Mouse (Mus musculus) adrenal gland, adult 8-10 months (tissue): ENCODE results near the gene Eaf2. TPM values are rescaled to one million over a fixed set of nuclear protein-coding genes. Genes with fewer than 3 reads are reported as not detected.

Experiments
- DNase-seq: peaks from one replicate; pipeline ENCODE4 v3.0.0; 2022
- total RNA-seq, 4 experiments: library from RNA; stranded (reverse); gene quantifications; 2 replicates each; pipeline ENCODE4 v1.2.4; 2022

The Eaf2 gene
- total RNA-seq, 4 experiments from 2014 or later = 1.6 to 2.6 (median 2.1) TPM

DNA sequence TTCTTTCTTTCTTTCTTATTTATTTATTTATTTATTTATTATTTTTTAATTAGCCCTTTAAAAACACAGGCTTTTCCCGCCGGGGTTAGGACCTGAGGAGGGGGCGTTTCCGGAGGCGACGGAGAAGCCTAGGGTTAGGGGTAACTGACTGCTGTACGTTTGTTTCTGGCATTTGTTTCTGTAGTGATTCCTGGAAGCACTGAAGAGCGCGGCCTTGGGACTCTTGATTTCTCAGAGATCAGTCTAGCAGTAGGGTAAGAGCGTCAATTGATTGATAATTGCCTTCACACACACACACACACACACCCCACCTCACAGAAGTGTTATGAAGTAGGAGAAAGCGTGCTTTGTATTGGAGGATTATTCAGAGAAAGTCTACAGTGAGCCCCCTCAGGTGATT lies 46.0 kb downstream of the Eaf2 start:
- DNase-seq = no peak

DNA sequence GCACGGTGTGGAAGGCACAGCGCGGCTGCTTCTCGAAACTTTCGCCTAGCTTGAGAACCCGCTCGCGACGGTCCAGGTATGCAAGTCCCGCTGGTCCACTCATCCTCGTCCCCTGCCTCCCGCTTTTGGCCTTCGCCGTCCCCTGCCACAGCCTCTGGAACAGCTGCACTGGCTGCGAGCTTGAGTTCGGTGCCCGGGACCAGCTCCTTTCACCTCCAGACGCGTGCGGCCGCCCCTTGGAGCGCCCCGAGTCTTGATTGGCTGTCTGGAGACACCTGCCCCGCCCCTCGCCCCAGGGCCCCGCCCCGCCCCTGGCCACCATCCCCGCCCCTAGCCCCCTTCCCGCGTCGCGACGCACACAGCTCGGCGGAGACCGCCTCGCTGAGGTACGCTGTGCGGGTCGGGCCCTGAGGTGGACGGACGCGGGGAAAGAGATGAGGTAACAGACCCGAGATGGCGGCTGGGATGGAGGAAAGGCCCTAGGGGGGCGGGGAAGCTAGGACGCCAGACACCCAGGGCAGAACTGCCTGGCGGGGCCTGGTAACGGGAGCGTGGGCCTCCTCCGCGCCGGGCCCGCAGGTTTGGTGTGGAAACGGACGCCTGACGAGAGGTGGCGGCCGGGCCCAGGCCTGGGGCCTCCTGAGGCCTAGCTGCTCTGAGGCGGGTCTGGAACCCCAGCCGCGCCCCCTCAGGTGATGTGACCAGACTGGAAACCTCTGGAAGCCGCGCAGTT lies 46.6 kb downstream of the Eaf2 start, which contains the start of gene Iqcb1:
Gene Iqcb1, plus strand, starts transcription at position 332 of the 733 bp plus-strand sequence.
- DNase-seq = peak; percentile 79

DNA sequence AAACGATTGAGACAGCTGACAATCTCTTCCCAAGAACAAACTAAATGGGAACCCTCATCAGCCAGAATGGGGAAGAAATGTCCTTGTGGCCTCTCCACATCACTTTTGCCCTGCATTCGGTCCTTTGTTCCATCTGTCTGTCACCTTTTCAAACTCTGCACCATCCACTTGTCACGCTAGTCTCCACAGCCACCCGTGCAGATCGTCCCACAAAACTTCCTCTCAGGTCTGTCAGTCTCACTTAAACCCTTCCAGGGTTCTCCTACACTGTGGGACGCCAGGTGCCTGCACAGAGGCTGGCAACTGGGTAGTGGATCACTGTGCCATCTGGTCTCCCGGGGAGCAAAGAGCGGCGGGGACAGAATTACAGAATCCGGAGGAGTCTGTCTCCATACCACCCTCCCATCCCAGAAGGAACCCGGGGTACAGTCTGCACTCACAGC lies 47.2 kb downstream of the Eaf2 start:
- no peak for DNase-seq

DNA sequence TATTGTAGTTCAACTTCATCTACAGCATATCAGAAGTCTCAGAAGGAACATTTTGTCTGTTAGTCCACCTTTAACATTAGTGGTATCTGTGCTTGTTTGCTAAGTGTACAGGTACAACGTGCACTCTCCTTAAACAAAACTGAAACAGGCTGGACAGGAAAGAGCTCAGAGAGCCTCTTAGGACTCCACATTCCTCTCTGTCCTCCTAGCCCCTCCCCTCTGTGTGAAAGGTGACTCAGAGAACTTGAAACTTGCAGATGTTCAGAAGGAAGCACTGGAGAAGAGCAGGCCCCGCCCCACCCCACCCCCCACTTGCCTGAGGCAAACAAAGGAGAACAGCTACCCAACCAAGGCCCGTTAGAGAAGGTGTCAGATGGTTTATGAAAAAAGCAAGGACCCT lies 53.3 kb downstream of the Eaf2 start:
- no peak for DNase-seq

DNA sequence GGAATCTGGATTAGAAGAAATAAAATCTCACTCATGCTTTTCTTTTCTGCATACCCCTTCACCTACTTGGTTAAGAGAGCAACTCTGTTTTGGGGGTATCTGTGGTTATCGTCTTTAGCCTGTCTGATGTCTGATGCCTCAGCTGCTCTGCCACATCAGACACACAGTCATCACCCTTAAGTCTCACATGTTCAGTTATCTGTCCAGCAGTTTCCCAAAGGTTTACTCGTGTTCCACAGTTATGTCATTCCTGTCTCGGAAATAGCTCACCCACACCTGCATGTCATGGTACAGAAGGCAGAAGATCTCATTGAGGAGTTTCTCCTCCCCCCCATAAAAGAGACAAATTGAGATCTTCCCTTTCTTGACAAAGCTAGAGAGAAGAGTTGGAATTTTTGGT lies 54.1 kb downstream of the Eaf2 start:
- DNase-seq = no peak

DNA sequence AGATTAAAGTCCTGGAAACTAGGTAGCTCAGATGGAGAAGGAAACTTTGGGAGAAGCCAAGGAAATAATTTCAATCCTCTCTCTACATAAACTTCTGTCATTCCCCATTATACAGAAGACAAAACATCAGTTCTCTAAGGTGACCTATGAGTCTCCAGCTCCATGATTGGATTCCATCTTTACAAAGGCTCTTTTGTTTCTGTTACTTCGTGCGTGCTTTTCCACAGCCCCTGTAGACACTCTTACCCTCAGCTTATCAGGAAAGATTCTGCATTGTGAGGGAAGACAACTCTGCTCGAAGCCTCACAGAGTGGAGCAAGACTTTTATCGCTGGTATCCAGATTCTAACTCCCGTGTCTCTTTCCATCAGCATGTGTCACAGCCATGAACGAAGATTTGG lies 54.8 kb downstream of the Eaf2 start:
- DNase-seq = no peak

DNA sequence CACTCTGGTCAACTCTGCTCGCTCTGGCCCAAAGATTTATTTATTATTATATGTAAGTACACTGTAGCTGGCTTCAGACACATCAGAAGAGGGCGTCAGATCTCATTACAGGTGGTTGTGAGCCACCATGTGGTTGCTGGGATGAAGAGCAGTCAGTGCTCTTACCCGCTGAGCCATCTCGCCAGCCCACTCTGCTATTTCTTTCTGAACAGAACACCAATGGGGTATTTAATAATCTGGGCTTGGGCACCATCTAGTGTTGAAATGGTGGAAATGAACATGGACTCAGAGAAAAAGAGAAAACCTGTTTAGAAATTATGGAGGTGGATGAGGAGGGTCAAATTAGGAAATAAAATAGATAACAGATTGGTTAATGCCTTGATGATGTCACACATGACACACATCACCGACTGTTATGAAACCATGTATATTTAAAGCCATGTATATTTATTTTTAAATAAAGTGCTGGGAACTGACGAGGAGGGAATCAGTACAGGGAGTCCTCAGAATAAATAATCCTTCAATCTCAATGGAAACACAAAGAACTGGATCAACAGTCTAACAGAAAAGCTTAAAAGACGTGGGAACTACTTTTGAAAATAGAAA lies 57.4 kb downstream of the Eaf2 start:
- peak; percentile 62 for DNase-seq

DNA sequence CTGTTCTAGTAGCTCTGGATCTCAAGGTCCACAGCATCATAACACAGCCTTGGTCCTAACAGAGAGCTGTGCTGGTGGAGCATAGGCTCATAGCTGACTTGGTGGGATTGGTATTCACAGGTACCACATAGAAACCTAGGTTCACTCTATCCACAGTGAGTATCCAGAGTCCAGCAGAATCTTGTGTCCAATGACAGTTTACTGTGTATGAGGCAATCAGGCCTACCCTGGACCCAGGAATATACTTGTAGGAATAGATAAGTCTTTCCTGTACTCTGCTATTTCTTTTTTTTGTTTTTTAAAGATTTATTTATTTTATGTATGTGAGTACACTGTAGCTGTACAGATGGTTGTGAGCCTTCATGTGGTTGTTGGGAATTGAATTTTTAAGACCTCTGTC lies 57.9 kb downstream of the Eaf2 start:
- DNase-seq = no peak

DNA sequence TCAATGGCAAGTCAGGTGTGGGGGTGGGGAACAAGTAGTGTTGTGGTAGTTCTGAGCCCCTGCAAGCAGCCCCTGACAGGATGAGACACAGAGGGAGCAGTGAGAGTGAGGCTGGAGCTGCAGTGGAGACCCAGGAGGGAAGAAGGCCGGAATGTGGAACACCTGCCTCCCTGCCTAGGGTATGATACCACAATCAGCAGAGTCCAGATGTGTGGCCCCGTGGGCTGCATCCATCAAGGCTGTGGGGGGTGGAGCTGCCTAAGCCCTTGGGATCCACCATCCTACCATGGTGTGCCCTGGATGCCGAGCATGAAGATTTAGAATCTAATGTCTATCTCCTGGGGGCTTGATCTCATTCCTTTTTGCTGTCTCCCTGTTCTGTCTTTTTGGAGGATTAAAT lies 61.1 kb downstream of the Eaf2 start:
- no peak for DNase-seq

DNA sequence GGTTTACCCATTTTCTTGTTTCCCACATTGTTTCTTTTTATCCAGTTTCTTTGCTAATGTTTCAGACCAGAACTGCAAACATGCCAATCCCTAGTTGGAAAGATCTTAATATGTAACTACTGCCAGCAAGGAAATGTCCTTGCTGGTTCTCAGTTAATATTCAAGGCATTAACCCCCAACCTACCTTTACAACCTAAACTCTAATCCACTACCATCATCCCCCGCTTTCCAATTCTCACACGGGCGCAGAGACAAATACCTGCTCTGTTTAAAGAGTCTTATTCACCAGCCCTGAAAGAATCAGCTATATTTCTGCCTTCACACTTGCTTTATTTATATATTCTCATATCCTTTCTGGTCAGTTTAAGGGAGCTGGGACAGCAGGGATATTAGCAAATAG lies 66.2 kb downstream of the Eaf2 start:
- DNase-seq = no peak

DNA sequence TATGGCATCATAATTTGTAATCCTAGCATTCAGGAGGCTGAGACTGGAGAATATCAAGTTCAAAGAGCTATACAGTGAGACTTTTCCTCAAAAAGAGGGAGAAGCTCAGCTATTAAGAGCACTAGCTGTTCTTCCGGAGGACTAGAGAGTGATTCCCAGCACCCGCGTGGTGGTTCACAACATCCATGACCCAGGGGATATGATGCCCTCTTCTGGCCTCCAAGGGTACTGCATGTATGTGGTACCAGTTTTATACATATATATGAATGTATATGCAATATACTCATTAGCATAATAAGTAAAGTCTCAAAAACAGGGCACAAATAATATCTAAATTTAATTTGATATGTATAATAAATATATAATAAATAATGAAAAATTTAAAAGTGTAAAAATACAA lies 72.4 kb downstream of the Eaf2 start:
- DNase-seq = no peak

DNA sequence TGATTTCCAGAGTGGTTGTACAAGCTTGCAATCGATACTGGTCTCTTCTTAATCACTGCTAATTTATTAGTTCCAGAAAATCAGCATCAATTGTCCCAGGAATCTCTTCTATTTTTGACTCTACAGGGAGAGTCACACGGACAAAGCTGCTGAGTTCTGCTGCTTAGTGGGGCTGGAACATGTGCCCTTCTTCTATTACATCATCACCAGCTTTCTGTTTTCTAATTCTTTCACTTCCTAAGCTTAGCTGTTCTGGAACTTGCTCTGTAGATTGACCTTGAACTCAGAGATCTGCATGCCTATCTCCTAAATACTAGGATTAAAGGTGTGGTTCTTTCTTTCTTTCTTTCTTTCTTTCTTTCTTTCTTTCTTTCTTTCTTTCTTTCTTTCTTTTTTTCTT lies 76.5 kb downstream of the Eaf2 start:
- no peak for DNase-seq

DNA sequence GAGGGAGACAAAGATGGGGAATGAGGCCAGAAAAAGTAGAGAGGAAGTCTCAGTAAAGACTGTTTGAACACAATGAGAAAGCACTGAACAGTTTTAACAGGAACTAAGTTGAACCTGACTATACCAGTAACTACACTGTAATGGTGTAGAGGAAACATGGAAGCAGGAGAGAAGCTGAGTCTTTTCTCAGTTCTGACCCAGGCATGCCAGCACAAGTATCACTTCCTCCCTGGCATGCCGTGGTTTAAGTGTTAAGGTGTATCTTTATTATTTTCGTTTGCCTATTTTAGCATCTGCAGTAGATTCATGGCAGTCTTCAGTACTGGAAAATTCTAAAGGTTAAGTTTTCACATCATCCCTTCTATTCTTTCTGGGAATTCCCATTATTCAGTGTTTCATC lies 79.8 kb downstream of the Eaf2 start:
- DNase-seq = no peak

DNA sequence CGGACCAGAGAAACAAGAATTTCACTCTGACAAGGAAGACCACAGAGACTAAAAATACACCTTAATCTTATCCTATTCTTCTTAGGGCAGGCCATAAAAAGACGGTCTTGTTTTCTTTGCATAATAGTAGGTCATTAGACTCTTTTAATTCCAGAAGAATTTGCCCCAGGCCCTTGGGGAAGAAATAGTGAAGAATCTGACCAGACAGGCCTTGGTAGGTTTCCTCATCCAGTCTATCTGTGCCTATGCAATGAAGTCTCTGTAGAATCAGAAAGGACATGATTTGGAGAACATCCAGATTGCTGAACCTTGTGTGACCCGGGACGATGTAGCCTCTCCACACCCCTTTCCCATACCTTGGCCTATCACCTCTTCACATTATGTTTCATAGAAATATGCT lies 84.6 kb downstream of the Eaf2 start:
- no peak for DNase-seq

DNA sequence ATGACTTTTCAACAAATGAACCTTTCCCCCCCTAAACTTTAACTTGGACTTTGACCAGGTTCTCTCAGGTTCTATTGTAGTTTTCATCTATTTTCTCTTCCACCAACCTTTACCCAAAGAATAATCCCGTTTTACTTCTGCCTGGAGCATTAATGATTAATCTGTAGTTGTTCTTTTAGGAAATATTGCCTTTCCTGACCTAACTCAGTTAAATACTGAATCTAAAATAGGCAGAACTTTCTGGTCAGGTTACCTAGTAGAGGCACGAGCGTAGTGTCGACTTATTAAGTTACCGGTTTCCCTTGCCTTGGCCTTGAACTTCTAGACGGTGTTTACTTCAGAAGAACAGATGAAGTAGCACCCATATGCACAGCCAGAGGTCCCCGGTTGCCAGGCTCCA lies 88.3 kb downstream of the Eaf2 start:
- no peak for DNase-seq

DNA sequence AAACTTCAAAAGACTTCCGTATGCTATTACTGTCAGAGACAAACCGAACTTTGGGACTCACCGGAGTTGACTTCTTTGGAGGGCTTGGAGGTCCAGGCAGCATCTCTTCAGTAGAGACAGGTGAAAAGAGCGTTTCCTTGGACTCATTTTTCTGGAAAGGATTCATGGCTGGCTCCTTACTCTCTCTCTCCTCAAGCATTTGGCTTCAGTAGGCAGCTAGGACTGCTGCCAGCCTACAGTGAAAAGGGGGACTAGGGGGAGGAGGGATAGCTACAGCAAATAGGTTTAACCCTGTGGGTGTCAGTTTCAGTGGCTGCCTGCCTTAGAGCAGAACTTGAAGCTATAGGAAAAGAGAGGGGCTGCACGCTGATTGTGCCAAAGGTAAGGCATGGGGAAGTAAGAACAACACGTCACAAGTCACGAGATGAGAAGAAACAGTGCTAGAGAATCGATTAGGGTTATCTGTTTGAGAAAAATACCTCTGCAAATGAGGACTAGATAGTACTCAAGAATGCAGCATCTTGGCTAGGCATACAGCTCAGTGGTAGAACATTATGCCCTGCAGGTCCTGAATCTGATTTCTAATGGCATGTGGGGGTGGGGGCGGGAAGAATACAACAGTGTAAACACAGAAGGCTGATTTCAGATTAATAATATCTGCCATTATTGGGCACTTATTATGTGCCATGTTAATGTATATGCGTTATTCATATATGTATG lies 90.0 kb downstream of the Eaf2 start, which contains the start of gene Slc15a2:
Gene Slc15a2, minus strand, starts transcription at position 369 of the 720 bp plus-strand sequence.
- no peak for DNase-seq

DNA sequence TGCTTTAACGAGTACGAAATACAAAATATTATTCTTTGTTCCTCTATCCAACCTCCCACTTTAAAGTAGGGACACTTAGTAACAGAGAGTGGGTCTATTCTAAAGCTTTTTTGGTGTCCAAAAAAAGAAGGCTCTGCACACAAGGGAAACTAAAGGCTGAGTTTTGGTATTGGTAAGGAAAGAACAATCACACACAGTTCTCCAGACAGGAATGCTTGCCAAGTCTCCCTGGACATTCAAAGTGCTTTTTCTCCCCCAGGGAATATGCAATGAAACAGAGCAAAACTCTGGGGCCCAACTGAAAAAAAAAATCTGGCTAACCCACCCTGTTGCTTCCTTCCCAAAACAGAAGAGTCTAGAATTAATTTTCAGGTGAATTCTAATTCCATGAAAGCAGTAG lies 90.7 kb downstream of the Eaf2 start:
- no peak for DNase-seq

DNA sequence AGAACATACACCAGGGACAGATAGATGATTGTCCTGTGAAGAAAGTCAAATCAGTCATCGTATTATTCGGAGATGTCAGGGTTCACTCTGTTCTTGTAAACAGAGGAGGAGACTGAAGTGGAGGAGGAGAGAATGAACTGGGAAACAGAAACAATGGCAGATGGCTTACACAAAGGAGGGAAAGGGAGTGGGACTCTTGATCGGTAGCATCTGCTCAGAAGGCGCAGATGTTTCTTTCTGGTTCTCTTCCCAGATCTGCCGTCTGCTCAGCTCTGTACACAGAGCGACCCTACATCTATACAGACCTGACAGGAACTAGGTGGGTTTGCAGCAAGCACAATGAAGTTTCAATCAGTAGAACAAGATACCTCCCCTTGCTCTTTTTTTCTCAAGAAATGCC lies 99.1 kb downstream of the Eaf2 start:
- DNase-seq = no peak

DNA sequence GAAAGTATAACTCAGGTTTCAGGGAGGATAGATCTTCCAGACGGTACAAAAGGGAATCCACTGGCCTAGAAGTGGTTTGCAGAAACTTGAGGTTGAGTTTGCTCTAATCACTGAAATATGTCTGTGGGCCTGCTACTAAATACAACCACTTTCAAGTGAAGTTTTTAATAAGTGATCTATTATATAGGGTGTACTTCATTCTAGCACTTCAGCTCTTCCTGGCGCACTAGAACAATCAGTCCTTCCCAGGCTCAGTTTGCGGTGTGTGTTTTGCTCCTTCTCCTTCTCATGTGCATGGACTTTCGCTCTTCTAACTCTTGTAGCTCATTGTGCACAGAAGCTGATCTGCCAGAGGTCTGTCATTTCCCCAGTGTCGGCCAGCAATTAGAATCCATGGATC lies 101.8 kb downstream of the Eaf2 start:
- DNase-seq = no peak

DNA sequence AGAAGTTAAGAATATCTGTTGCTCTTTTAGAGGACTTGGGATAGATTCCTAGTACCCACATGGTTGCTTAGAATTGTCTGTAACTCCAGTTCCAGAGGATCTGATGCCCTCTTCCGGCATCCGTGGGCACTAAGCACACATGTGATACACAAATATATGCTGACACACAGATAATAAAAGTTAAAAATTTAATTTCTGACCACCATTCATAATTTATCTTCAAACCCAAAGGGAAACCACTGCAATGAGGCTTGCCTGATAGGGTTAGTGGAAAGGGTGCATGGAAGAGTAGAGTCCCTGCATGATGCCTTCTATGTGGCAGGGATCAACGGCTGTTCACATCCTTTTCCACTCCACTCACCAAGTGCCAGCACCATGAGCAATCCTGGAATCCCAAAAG lies 103.1 kb downstream of the Eaf2 start:
- DNase-seq = no peak

DNA sequence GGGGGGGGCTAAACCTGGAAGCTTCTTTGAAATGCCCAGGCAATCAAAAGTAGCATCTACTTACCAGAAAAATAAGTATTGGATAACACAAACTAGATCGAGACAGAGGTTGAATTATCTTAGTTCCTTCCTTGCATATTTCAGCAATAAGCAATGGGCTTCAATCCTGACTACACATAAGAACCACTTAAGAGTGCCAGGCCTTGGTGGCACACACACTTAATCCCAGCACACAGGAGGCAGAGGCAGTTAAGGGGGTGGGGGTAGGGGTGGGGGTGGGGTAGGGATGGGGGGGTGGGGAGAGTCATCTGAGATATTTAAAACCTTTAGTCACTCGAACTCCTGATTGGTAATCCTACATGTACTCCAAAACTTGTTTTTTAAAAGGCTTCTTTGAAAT lies 103.6 kb downstream of the Eaf2 start:
- no peak for DNase-seq

DNA sequence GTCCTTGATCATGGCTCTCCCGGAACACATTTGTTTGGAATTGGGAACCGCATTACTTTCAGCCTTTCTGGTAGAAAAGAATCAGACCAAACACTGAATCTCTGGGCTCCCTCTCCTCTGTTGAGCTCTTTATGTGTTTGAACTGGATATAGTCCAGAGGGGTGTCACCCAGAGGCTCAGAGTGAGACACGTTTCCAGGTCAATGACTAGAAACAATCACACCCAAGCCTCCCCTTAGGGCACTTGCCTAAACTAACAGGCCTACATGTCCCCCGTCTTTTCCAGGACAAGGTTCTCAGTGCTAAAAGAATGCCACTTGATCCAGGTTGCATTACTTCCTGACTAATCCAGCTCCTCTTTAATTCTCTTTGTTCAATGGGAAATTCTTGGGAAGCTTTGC lies 104.0 kb downstream of the Eaf2 start:
- DNase-seq = no peak

DNA sequence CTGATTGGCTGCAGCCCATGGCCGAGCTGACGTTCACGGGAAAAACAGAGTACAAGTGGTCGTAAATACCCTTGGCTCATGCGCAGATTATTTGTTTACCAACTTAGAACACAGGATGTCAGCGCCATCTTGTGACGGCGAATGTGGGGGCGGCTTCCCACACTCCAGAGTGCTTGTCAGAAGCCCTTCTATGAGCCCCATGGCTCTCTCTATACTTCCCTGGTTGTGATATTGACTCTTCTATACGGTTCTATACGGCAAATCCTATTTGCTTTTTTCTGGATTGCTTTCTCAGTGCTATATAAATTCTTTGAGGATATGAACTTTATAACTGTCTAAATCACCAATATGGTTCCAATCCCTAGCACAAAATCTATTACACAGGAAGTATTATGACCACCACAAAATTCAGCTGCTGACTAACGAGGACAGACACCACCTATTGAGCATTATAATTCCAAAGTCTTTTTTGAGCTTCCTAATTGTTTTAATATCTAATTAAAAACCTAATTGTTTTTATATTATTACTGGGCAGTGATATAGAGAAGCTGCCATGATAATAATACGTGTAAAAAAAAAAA lies 104.5 kb downstream of the Eaf2 start:
- DNase-seq = no peak
